Mouse (Mus musculus) CH12.LX (cell line): Measurements from ENCODE around the gene Fry.

Source experiments
- CHD1 ChIP-seq: IDR thresholded peaks from 2 replicates; pipeline ENCODE4 v1.6.1; 2012; ENCODE audit warnings: low read depth, low read length, improper control_type of control experiment, inconsistent platforms
- CTCF ChIP-seq, 2 experiments: IDR thresholded peaks in 1 of 2; conservative IDR thresholded peaks in 1 of 2; 2 replicates each; pipeline ENCODE4 v1.5.1; 2011 to 2012; ENCODE audit warnings: low read depth in 2 of 2, low read length in 2 of 2, improper control_type of control experiment in 1 of 2, inconsistent platforms in 1 of 2, mild to moderate bottlenecking in 1 of 2, moderate library complexity in 1 of 2
- USF1 ChIP-seq: IDR thresholded peaks from 2 replicates; pipeline ENCODE4 v1.6.1; 2014; ENCODE audit warnings: low read depth, mild to moderate bottlenecking, inconsistent platforms, low read length, improper control_type of control experiment
- ZMIZ1 ChIP-seq: IDR thresholded peaks from 2 replicates; pipeline ENCODE4 v1.6.1; 2012; ENCODE audit warnings: low read depth, mild to moderate bottlenecking, inconsistent platforms, low read length, improper control_type of control experiment

DNA sequence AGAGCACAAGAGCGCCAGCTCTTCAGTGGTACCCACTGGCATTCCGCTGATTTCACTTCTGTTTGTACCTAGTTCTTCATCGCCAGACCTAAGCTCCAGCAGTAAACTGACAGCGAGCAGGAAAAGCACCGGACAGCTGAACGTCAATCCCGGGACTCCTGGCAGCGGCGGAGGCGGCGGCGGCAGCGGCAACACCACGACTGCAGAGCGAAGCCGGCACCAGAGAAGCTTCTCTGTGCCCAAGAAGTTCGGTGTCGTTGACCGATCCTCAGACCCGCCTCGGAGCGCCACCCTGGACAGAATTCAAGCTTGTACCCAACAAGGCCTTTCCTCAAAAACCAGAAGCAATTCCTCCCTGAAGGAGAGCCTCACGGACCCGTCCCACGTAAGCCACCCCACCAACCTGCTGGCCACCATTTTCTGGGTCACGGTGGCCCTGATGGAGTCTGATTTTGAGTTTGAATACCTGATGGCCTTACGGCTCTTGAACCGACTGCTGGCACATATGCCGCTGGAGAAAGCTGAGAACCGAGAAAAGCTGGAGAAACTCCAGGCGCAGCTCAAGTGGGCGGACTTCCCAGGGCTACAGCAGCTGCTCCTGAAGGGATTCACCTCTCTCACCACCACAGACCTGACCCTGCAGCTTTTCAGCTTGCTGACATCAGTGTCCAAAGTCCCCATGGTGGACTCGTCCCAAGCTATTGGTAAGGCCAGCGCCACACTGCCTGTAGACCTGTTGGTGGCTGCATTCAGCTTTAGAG is 318.4 kb downstream of the Fry start:
- no peak for TF ChIP-seq CHD1
- TF ChIP-seq CTCF (conservative IDR thresholded peaks at IDR 0.05 in 1 of 2, IDR thresholded peaks at IDR 0.05 in 1 of 2; ENCODE audit: low read depth in 2 of 2, low read length in 2 of 2) = no peak
- TF ChIP-seq ZMIZ1 = no peak
- TF ChIP-seq USF1 = no peak
